Mouse (Mus musculus) ovary, adult 18-20 months (tissue): ENCODE results near the gene Angptl4.
A peak's percentile ranks its signal among the peaks of the same experiment; 100 is the strongest.
"Not testable (repeated sequence)": the region's sequence is repeated elsewhere in the genome, so short reads cannot be mapped to it uniquely, and the experiment has no call there.

Experiments used
- DNase-seq: peaks from one replicate; pipeline ENCODE4 v3.0.0; 2022; ENCODE audit warnings: low spot score, mixed read lengths

Angptl4 gene

DNA sequence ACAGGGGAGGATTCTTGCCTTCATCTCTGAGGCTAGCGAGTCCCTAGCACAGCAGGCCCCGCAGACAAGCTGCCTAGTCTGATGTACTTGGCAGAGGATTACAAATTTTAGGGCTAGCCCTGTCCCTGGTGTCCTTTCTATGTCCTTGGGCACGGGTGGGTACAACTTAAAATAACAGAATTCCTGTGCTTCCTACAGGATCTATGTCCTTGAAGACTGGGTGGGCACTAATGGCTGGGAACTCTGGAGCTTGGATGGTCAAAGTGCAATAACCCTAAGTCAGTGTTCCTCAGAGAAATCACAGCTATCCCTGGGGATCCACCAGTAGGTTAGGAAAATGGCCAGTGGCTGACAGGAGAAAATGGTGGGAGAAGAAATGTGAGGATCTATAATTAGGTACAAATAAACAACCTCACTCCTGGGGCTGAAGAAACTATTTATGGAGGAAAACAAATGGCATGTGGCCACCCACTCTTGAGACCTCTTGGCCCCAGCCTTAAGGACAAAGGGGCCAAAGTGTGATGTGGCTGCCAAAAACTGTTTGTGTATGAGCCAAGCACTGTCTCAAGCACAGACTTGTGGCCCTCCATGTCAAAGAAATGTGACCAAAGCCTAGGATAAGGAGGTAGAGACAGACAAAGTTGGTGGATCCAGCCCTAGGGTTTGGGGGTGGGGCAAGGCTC, 25.4 kb downstream of the Angptl4 start:
- DNase-seq = no peak

DNA sequence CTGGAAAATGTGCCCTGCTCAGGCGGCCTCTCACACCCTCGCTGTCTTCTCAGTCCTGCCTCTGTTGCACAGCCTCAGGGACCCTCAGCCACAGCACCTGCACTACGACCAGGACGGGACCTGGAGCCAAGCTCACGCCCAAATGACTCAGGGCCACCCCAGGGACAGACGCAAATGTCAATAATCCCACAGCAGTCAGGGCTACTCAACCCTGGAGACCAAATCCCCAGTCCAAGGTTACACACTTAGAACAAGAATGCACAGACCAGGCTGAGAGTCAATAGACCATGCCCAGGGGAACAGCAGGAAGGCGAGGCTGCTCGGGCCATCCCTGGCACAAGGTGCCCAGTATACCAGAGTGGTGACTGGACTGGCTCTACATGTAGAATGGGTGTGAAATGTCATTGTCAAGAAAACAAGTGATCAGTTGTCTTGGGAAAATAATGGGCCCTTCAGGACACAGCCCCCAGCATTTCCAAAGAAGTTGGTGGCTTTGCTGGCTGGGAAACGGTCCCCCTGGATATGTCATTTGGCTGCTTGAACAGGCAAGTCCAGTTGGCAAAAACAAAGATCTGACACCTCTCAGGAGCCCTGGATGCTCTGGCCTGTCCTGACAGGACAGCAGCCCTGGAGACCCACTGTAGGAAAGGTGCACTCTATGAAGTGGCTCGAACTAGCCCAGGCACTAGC, 26.1 kb downstream of the Angptl4 start:
- DNase-seq = peak; percentile 39

DNA sequence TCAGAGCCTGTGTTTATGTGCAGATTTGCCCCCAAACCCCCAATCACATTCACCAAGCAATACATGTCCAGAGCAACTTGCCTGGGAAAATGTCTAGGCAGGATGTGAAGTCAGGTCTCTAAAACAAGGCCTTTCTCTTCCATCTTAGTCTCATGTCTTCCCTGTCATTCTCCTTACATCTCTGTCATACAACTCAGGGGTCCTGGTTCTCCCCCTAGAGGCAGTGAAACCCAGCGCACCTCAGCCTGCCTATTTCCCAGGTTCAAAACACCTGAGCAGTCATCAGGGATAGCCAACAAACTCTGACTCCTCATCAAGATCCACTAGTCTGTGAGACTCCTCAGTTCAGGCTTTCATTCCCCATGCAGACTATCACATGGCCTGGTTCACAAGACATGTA, 27.0 kb downstream of the Angptl4 start:
- DNase-seq = no peak

DNA sequence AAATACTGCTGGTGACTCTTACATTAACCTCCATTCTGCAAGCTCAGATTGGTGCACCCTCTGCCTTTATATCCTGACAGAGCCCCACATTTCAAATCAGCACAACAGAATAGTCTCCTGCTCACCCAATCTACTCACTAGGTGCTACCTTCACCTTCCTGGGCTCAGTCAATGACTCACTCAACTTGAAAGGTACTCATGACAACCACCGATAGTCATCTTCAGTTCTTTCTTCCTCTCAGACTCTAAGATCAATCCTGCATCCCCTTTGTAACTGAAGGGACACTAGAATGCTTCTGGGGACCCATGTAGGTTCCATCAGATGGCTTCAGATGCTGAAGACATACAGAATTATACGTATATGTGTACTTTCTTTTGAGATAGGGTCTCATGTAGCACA, 29.3 kb downstream of the Angptl4 start:
- no peak for DNase-seq

DNA sequence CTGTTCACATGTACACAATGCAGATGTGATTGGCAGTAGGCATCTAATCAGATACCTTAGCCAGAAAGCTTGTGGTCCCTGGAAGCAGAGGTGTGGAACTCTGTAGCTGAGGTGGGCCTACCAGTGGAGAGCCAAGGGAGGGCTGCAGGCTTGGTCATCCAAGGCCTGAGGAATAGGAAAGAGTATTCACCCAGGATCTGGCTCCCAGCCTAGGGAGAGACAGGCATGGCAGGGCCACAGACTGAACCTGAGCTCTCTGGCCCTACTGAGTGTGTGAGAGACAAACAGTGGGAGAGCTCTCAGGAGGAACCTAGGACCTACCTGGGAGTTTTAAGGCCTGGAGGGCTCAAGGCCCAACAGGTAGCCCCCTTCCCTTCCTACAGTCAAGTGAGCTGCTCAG, 30.4 kb downstream of the Angptl4 start:
- no peak for DNase-seq

DNA sequence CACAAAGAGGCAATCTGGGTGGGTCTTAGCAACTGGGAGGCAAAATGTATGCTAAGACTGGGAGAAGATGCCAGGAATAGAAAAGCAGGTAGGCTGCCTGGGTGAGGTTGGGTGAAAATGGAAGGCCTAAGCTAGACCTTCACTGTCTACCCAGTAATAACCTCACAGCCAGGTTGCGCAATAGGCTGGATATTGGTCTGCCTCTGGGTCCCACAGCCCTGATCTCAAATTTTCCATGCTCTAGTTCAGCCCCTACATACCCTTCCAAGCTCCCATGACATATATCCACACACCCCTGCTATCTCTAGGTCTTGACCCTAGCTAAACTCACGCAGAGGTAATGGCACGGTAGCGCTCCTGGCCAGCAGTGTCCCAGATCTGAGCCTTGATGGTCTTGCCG, 32.2 kb downstream of the Angptl4 start:
- no peak for DNase-seq

DNA sequence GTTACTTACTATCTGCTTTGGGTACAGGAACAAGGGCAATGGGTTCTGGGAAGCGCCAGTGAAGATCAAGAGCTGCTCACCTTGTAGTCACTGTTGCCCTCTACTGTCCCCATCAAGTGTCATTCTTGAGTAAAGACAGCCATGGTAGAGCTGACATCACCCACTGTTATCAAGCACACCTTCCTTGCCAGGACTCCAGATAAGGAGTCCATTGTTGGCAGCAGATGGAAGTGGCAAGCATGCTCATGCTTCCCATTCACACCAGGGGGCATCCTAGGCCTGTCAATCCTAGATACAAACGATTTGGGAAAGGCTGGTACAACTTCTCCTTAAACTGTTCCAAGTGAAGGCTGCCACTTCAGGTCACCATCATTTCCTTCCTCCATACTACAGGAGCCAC, 35.6 kb downstream of the Angptl4 start:
- DNase-seq = no peak

DNA sequence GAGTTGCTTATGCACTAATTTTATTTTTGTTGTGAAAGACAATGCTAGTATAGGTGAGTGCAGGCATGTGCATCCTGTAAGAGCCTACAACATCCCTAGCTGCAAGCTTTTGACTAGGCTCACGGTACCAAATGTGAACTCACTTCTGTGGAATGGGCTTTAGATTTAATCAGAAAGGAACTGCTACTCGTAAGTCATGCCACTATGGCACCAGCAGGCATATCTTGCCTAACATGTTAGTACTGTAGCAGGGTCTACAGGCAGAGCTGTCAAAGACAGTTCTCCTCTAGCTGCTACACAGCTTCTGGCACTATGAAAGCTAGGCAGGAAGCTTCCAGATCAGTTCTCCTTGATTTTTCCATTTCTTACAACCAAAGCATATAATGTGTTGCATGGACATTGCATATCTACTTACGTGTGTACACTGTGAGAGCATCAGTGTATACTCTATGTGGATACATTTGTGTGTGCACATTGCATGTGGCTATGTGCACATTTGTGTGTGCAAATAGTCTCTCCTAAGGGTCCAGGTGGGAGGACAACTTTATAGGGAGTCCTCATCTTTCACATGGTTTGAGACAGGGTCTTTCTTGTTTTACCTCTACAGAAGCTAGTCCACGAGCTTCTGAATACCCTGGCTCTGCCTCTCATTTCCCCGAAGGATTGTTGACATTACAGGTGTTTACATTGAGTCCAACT, 36.8 kb downstream of the Angptl4 start:
- no peak for DNase-seq

DNA sequence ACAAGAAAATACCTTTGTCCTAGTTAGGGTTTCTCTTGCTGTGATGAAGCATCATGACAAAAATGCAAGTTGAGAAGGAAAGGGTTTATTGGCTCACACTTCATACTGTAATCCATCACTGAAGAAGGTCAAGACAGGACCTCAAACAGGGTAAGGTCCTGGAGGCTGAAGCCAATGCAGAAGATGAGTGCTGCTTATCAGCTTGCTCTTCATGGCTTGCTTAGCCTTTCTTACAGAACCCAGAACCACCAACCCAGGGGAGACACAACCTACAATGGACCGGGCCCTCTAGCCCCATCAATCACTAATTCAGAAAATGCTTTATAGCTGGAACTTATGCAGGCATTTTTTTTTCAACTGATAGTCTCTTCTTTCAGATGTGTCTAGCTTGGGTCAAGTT, 39.2 kb downstream of the Angptl4 start:
- no peak for DNase-seq

DNA sequence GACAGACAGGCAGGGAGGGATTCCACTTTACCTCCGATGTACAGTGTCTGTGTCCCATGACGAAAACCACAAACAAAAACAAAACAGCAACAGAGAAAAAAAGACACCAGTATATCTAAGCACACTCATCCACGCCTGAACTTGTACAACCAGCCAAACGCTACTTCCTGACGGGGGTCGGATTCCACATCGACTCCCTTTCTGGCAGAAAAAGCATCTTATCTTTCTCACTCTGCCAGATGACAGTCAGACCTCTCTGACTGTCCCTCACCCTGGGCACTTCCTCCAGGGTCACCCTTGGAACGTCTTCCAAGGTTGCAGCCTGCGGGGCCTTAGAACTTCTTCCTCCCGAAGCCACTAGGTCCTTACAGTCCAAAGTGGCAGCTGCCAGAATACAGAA, 48.1 kb downstream of the Angptl4 start:
- DNase-seq = not testable (repeated sequence)

DNA sequence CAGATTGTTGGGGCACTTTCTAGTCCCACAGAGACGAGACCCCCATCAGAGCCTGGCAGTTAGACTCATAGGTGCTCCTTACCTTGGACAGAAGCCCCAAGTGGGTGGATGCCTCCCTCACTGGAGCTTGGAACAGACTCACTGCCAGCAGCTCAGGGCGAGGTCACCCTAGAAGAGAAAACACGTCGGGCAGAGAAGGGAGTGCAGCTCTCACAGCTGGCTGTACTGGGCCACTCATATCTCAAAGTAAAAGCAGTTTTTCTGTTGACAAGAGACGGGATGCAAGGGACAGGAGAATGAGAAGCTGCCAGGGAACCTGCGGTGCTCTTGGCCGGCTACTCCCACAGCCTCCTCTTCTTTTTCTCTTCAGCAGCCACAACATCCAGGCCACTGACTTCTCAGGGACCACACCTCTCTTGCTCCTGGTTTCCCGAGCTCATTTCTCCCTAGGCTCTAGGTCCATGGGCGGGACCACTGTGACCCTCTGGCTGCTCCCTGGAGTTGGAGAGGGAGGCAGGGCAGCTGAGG, 49.0 kb downstream of the Angptl4 start:
- DNase-seq = peak; percentile 75

DNA sequence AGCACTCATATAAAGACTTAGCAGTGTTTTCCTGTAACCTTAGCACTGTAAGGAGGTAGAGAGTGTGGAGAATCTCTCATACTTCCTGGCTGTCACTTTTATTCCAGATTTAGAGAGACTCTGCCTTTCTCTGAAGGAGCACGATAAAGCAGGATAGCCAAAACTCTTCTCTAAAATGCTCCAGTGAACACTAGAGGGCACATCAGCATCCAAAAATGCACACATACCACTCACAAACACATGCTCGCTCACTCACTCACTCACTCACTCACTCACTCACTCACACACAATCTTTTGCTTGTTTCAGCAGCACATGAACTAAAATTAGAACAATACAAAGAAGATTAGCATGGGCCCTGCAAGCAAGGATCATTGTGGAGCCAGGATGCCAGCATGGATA, 52.4 kb downstream of the Angptl4 start:
- DNase-seq = no peak

DNA sequence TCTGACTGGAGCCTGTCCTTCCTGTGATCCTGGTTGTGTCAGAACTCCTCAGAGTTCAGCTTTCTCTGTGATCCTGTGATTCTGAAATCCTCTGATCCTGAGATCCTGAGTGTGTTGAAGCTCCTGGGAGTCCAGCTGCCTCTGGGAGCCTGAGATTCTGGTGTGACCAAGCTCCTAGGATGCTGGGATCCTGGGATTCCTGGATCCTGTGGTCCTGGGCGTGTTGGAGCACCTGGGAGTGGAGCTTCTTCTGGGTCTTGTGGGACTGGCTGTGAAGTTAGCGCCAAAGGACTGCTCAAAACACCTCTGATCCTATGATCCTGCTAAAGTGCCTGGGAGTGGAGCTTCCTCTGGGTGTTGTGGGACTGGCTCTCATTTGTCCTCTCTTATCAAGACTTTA, 53.2 kb downstream of the Angptl4 start:
- DNase-seq = no peak
